Mouse (Mus musculus): ENCODE data around the gene Kidins220. TPM values are rescaled to one million over a fixed set of nuclear protein-coding genes. Genes with fewer than 3 reads are reported as not detected.

Kidins220 gene
- polyA plus RNA-seq, 1 experiment from 2014 or later = 36.7 TPM

GRCm38 (mm10) chr12:24958526-24958925, 16.2 kb upstream of the Kidins220 start:
- Histone ChIP-seq H3K27ac (ENCODE audit: low read length) (no peak overlapping the region), H3K9me3 (ENCODE audit: low read length) (no peaks in the 10 kb centered on the region), H3K4me2 (replicated peaks; ENCODE audit: low read depth, low read length) (no peak overlapping the region), H3K4me3 (ENCODE audit: low read length) (no peak overlapping the region), H3K4me1 (ENCODE audit: insufficient read depth, low read length) (peaks cover 7% of the 10 kb centered on the region), H3K9ac (replicated peaks; ENCODE audit: low read length) (no peak overlapping the region), H3K27me3 (ENCODE audit: insufficient read depth, low read length) (no peaks in the 10 kb centered on the region), H3K36me3 (ENCODE audit: insufficient read depth, low read length) (peaks cover 6% of the 10 kb centered on the region; the same call in 1 of the 2 replicates)
- WGBS = 88% methylated on average over 3 of the region's 3 CpGs
- ATAC-seq (ENCODE audit: low FRiP score, low TSS enrichment) = no peak

- Histone ChIP-seq H3K9me3 (ENCODE audit: low read length) (no peaks in the 10 kb centered on the region; the same call in 1 of the 2 replicates), H3K4me1 (ENCODE audit: insufficient read depth, low read length) (peaks cover 10% of the 10 kb centered on the region), H3K9ac (replicated peaks; ENCODE audit: low read length) (no peak overlapping the region), H3K36me3 (ENCODE audit: insufficient read depth, low read length) (peaks cover 6% of the 10 kb centered on the region; the same call in 1 of the 2 replicates), H3K4me2 (replicated peaks; ENCODE audit: low read depth, low read length) (no peak overlapping the region), H3K4me3 (ENCODE audit: low read length) (no peak overlapping the region), H3K27ac (ENCODE audit: low read length) (peak overlapping the region; percentile 54), H3K27me3 (ENCODE audit: insufficient read depth, low read length) (no peaks in the 10 kb centered on the region)
- ATAC-seq (ENCODE audit: low FRiP score, low TSS enrichment) = no peak
- 85% methylated on average over 7 of the region's 7 CpGs for WGBS
Measured at GRCm38 (mm10) chr12:24961821-24962220, 12.9 kb upstream of the Kidins220 start.

GRCm38 (mm10) chr12:24962362-24962967, 12.3 kb upstream of the Kidins220 start:
- Histone ChIP-seq H3K4me2 (replicated peaks; ENCODE audit: low read depth, low read length) (no peak overlapping the region), H3K4me3 (ENCODE audit: low read length) (no peak overlapping the region), H3K9ac (replicated peaks; ENCODE audit: low read length) (no peak overlapping the region), H3K27ac (ENCODE audit: low read length) (peak overlapping the region; percentile 71; the same call in 1 of the 2 replicates), H3K27me3 (ENCODE audit: insufficient read depth, low read length) (no peaks in the 10 kb centered on the region), H3K9me3 (ENCODE audit: low read length) (no peaks in the 10 kb centered on the region; the same call in 1 of the 2 replicates), H3K4me1 (ENCODE audit: insufficient read depth, low read length) (peaks cover 10% of the 10 kb centered on the region), H3K36me3 (ENCODE audit: insufficient read depth, low read length) (peaks cover 6% of the 10 kb centered on the region; the same call in 1 of the 2 replicates)
- ATAC-seq (ENCODE audit: low FRiP score, low TSS enrichment) = peak; percentile 92
- WGBS = 63% methylated on average over 11 of the region's 11 CpGs

GRCm38 (mm10) chr12:24963393-24964022, 11.2 kb upstream of the Kidins220 start:
- no peaks in the 10 kb centered on the region; the same call in 1 of the 2 replicates for H3K9me3 ChIP-seq (ENCODE audit: low read length)
- H3K4me3 ChIP-seq (ENCODE audit: low read length) = no peak overlapping the region
- H3K4me1 ChIP-seq (ENCODE audit: insufficient read depth, low read length) = peaks cover 10% of the 10 kb centered on the region
- H3K27ac ChIP-seq (ENCODE audit: low read length) = peak overlapping the region; percentile 80
- H3K36me3 ChIP-seq (ENCODE audit: insufficient read depth, low read length) = peaks cover 6% of the 10 kb centered on the region; the same call in 1 of the 2 replicates
- no peak for ATAC-seq (ENCODE audit: low FRiP score, low TSS enrichment)
- peak overlapping the region; percentile 16 for H3K4me2 ChIP-seq (replicated peaks; ENCODE audit: low read depth, low read length)
- 52% methylated on average over 13 of the region's 13 CpGs for WGBS
- no peaks in the 10 kb centered on the region for H3K27me3 ChIP-seq (ENCODE audit: insufficient read depth, low read length)
- peak overlapping the region; percentile 35; the same call in 1 of the 2 replicates for H3K9ac ChIP-seq (replicated peaks; ENCODE audit: low read length)

GRCm38 (mm10) chr12:24965406-24965805, 9.3 kb upstream of the Kidins220 start:
- H3K4me2 ChIP-seq (replicated peaks; ENCODE audit: low read depth, low read length) = no peak overlapping the region
- H3K27me3 ChIP-seq (ENCODE audit: insufficient read depth, low read length) = no peaks in the 10 kb centered on the region
- H3K4me3 ChIP-seq (ENCODE audit: low read length) = no peak overlapping the region
- H3K36me3 ChIP-seq (ENCODE audit: insufficient read depth, low read length) = no peaks in the 10 kb centered on the region
- no peak overlapping the region for H3K27ac ChIP-seq (ENCODE audit: low read length)
- no peaks in the 10 kb centered on the region; the same call in 1 of the 2 replicates for H3K9me3 ChIP-seq (ENCODE audit: low read length)
- no peak for ATAC-seq (ENCODE audit: low FRiP score, low TSS enrichment)
- H3K4me1 ChIP-seq (ENCODE audit: insufficient read depth, low read length) = peaks cover 10% of the 10 kb centered on the region
- H3K9ac ChIP-seq (replicated peaks; ENCODE audit: low read length) = no peak overlapping the region
- WGBS = 71% methylated on average over 6 of the region's 6 CpGs

GRCm38 (mm10) chr12:24966046-24966445, 8.7 kb upstream of the Kidins220 start:
- Histone ChIP-seq H3K4me1 (ENCODE audit: insufficient read depth, low read length) (peaks cover 10% of the 10 kb centered on the region), H3K9me3 (ENCODE audit: low read length) (no peaks in the 10 kb centered on the region; the same call in 1 of the 2 replicates), H3K27ac (ENCODE audit: low read length) (no peak overlapping the region), H3K36me3 (ENCODE audit: insufficient read depth, low read length) (no peaks in the 10 kb centered on the region), H3K27me3 (ENCODE audit: insufficient read depth, low read length) (no peaks in the 10 kb centered on the region), H3K4me3 (ENCODE audit: low read length) (no peak overlapping the region), H3K4me2 (replicated peaks; ENCODE audit: low read depth, low read length) (no peak overlapping the region), H3K9ac (replicated peaks; ENCODE audit: low read length) (no peak overlapping the region)
- no peak for ATAC-seq (ENCODE audit: low FRiP score, low TSS enrichment)
- WGBS = 98% methylated on average over 2 of the region's 2 CpGs

- Histone ChIP-seq H3K36me3 (ENCODE audit: insufficient read depth, low read length) (no peaks in the 10 kb centered on the region), H3K27ac (ENCODE audit: low read length) (no peak overlapping the region), H3K4me3 (ENCODE audit: low read length) (no peak overlapping the region), H3K4me1 (ENCODE audit: insufficient read depth, low read length) (peaks cover 5% of the 10 kb centered on the region), H3K4me2 (replicated peaks; ENCODE audit: low read depth, low read length) (no peak overlapping the region), H3K9ac (replicated peaks; ENCODE audit: low read length) (no peak overlapping the region), H3K9me3 (ENCODE audit: low read length) (no peaks in the 10 kb centered on the region; the same call in 1 of the 2 replicates), H3K27me3 (ENCODE audit: insufficient read depth, low read length) (no peaks in the 10 kb centered on the region)
- ATAC-seq (ENCODE audit: low FRiP score, low TSS enrichment) = no peak
- 87% methylated on average over 5 of the region's 5 CpGs for WGBS
Measured at GRCm38 (mm10) chr12:24971490-24972200, 3.1 kb upstream of the Kidins220 start.

- Histone ChIP-seq H3K4me1 (ENCODE audit: insufficient read depth, low read length) (peaks cover 7% of the 10 kb centered on the region), H3K4me2 (replicated peaks; ENCODE audit: low read depth, low read length) (no peak overlapping the region), H3K27ac (ENCODE audit: low read length) (no peak overlapping the region), H3K9ac (replicated peaks; ENCODE audit: low read length) (no peak overlapping the region), H3K36me3 (ENCODE audit: insufficient read depth, low read length) (0 out of 2 replicates have a peak, but pooled peaks cover 2% of the 10 kb centered on the region), H3K27me3 (ENCODE audit: insufficient read depth, low read length) (no peaks in the 10 kb centered on the region), H3K9me3 (ENCODE audit: low read length) (no peaks in the 10 kb centered on the region), H3K4me3 (ENCODE audit: low read length) (no peak overlapping the region)
- WGBS = 65% methylated on average over 8 of the region's 8 CpGs
- no peak for ATAC-seq (ENCODE audit: low FRiP score, low TSS enrichment)
Measured at GRCm38 (mm10) chr12:24972371-24973350, 2.1 kb upstream of the Kidins220 start.

- ATAC-seq (ENCODE audit: low FRiP score, low TSS enrichment) = no peak
Measured at GRCm38 (mm10) chr12:24973586-24973985, 1.1 kb upstream of the Kidins220 start.

More at GRCm38 (mm10) chr12:24973586-24973985, 1.1 kb upstream of the Kidins220 start:
- 46% methylated on average over 5 of the region's 5 CpGs for WGBS
- Histone ChIP-seq H3K27me3 (ENCODE audit: insufficient read depth, low read length) (no peaks in the 10 kb centered on the region), H3K4me3 (ENCODE audit: low read length) (no peak overlapping the region), H3K9ac (replicated peaks; ENCODE audit: low read length) (no peak overlapping the region), H3K4me1 (ENCODE audit: insufficient read depth, low read length) (peaks cover 7% of the 10 kb centered on the region), H3K9me3 (ENCODE audit: low read length) (no peaks in the 10 kb centered on the region), H3K4me2 (replicated peaks; ENCODE audit: low read depth, low read length) (no peak overlapping the region), H3K27ac (ENCODE audit: low read length) (no peak overlapping the region), H3K36me3 (ENCODE audit: insufficient read depth, low read length) (0 out of 2 replicates have a peak, but pooled peaks cover 2% of the 10 kb centered on the region)
